Mouse (Mus musculus): Measurements from ENCODE around the gene Ldha. TPM values are rescaled to one million over a fixed set of nuclear protein-coding genes. Genes with fewer than 3 reads are reported as not detected.

Ldha gene
- polyA plus RNA-seq, 1 experiment from 2014 or later, result 2,183 TPM

GRCm38 (mm10) chr7:46834994-46835610 lies 6.2 kb upstream of the Ldha start:
- H3K36me3 ChIP-seq (ENCODE audit: control insufficient read depth, insufficient read depth), result no peaks in the 10 kb centered on the region
- no peak overlapping the region for H3K27ac ChIP-seq (ENCODE audit: low read length)
- no peaks in the 10 kb centered on the region for H3K27me3 ChIP-seq (ENCODE audit: control insufficient read depth, insufficient read depth, low read depth, low read length)
- no peak overlapping the region for H3K4me2 ChIP-seq (ENCODE audit: low read depth, low read length)
- H3K9ac ChIP-seq (ENCODE audit: low read depth, low read length), result no peak overlapping the region
- WGBS (ENCODE audit: insufficient replicate concordance), result 72% methylated on average over 13 of the region's 14 CpGs
- H3K4me1 ChIP-seq (ENCODE audit: control insufficient read depth, low read depth, low read length), result peaks cover 50% of the 10 kb centered on the region
- no peaks in the 10 kb centered on the region for H3K9me3 ChIP-seq (replicated peaks; ENCODE audit: control insufficient read depth, low read length)
- H3K4me3 ChIP-seq (ENCODE audit: low read depth, low read length), result no peak overlapping the region
- no peak for ATAC-seq (ENCODE audit: low read depth)

- Histone ChIP-seq H3K27me3 (ENCODE audit: control insufficient read depth, insufficient read depth, low read depth, low read length) (no peaks in the 10 kb centered on the region), H3K9ac (ENCODE audit: low read depth, low read length) (no peak overlapping the region), H3K4me3 (ENCODE audit: low read depth, low read length) (no peak overlapping the region), H3K36me3 (ENCODE audit: control insufficient read depth, insufficient read depth) (no peaks in the 10 kb centered on the region), H3K27ac (ENCODE audit: low read length) (no peak overlapping the region), H3K4me1 (ENCODE audit: control insufficient read depth, low read depth, low read length) (peaks cover 46% of the 10 kb centered on the region), H3K4me2 (ENCODE audit: low read depth, low read length) (no peak overlapping the region), H3K9me3 (replicated peaks; ENCODE audit: control insufficient read depth, low read length) (no peaks in the 10 kb centered on the region)
- no peak for ATAC-seq (ENCODE audit: low read depth)
- WGBS (ENCODE audit: insufficient replicate concordance), result 56% methylated on average over 5 of the region's 5 CpGs
These were observed 4.9 kb upstream of the Ldha start for GRCm38 (mm10) chr7:46836357-46836756.

DNA sequence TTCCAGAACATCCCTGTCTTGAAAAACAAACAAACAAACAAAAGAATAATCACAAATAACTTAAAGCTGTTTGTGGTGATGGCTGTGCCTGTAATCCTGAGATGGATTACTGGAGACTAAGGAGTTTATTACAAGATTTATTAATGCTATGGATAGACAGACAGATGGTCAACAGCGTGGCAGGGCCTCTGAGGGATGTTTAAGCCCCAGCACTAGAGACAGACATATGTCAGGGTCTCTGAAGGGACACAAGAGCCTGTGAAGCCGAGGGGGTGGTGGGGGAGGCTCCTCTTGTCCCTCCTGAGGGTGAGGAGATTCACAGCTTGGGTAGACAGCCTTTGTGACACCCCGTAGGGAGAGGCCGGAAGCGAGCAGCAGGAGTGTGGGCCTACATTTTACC lies 4.2 kb upstream of the Ldha start:
- H3K4me1 ChIP-seq (ENCODE audit: control insufficient read depth, low read depth, low read length), result peaks cover 40% of the 10 kb centered on the region
- no peak overlapping the region; the same call in 1 of the 2 replicates for H3K9ac ChIP-seq (ENCODE audit: low read depth, low read length)
- H3K4me2 ChIP-seq (ENCODE audit: low read depth, low read length), result no peak overlapping the region
- H3K9me3 ChIP-seq (replicated peaks; ENCODE audit: control insufficient read depth, low read length), result no peaks in the 10 kb centered on the region
- WGBS (ENCODE audit: insufficient replicate concordance), result 70% methylated on average over 5 of the region's 5 CpGs
- ATAC-seq (ENCODE audit: low read depth), result no peak
- no peak overlapping the region for H3K4me3 ChIP-seq (ENCODE audit: low read depth, low read length)
- H3K36me3 ChIP-seq (ENCODE audit: control insufficient read depth, insufficient read depth), result no peaks in the 10 kb centered on the region
- H3K27me3 ChIP-seq (ENCODE audit: control insufficient read depth, insufficient read depth, low read depth, low read length), result no peaks in the 10 kb centered on the region
- no peak overlapping the region for H3K27ac ChIP-seq (ENCODE audit: low read length)

DNA sequence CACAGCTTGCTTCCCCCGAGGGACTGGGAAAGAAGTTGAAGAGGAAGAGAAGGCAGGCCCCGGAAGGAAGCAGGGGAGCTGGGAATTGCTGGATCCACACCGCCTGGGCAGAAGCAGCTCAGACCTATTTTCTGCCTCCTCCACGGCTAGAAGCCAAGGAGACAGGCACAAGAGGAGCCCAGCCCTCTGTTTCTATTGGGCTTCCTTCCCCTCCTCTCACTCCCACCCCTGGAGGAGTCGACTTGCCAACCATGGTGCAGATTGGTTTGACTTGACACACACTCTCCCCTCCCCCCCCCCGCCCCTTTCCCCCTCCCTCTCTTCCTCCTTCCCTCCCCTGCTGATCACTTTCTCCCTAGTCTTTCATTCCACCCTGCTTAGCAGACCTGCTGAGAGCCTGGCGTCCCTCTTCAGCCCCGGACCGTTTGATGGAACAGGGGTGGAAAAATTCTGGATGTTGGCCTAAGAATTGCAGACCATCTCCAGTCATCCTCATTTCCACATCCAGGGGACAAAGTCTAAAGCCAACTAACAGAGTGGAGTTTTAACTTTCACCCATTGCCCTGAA lies 3.1 kb upstream of the Ldha start:
- H3K9me3 ChIP-seq (replicated peaks; ENCODE audit: control insufficient read depth, low read length), result no peaks in the 10 kb centered on the region
- peak overlapping the region; percentile 33 for H3K4me2 ChIP-seq (ENCODE audit: low read depth, low read length)
- H3K4me3 ChIP-seq (ENCODE audit: low read depth, low read length), result peak overlapping the region; percentile 15
- 7% methylated on average over 9 of the region's 9 CpGs for whole genome bisulfite sequencing (ENCODE audit: insufficient replicate concordance)
- peak; percentile 37; the same call in 1 of the 2 replicates for ATAC-seq (ENCODE audit: low read depth)
- 0 out of 2 replicates have a peak overlapping the region, but pooled peaks have one; percentile 41 for H3K9ac ChIP-seq (ENCODE audit: low read depth, low read length)
- H3K27ac ChIP-seq (ENCODE audit: low read length), result peak overlapping the region; percentile 84
- no peaks in the 10 kb centered on the region for H3K36me3 ChIP-seq (ENCODE audit: control insufficient read depth, insufficient read depth)
- H3K27me3 ChIP-seq (ENCODE audit: control insufficient read depth, insufficient read depth, low read depth, low read length), result no peaks in the 10 kb centered on the region
- peaks cover 31% of the 10 kb centered on the region for H3K4me1 ChIP-seq (ENCODE audit: control insufficient read depth, low read depth, low read length)

DNA sequence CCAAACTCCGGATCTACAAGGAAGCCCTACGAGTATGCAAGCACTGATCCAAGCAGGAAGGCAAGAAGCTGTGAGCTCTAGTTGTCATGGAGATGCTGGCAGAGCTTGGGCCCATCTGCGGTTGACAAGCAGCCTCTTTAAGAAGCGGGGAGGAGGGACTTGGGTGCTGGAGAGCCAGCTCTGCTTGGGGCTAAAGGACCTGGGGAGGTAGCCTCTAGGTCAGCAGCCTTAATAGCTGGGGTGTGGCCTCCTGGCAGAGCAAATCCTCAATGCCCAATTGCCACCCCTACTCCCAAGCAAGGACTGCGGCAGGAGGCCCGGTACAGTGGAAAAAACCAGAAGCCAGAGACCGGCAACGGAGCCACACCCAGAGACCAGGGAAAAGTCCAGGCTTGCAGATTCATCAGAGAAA lies 2.4 kb upstream of the Ldha start:
- no peak overlapping the region for H3K4me3 ChIP-seq (ENCODE audit: low read depth, low read length)
- peak overlapping the region; percentile 84 for H3K27ac ChIP-seq (ENCODE audit: low read length)
- WGBS (ENCODE audit: insufficient replicate concordance), result 7% methylated on average over 8 of the region's 8 CpGs
- no peaks in the 10 kb centered on the region for H3K27me3 ChIP-seq (ENCODE audit: control insufficient read depth, insufficient read depth, low read depth, low read length)
- peak overlapping the region; percentile 25; the same call in 1 of the 2 replicates for H3K9ac ChIP-seq (ENCODE audit: low read depth, low read length)
- no peaks in the 10 kb centered on the region for H3K9me3 ChIP-seq (replicated peaks; ENCODE audit: control insufficient read depth, low read length)
- ATAC-seq (ENCODE audit: low read depth), result 0 out of 2 replicates have a peak, but pooled peaks have one; percentile 4
- no peaks in the 10 kb centered on the region for H3K36me3 ChIP-seq (ENCODE audit: control insufficient read depth, insufficient read depth)
- H3K4me1 ChIP-seq (ENCODE audit: control insufficient read depth, low read depth, low read length), result peaks cover 26% of the 10 kb centered on the region
- no peak overlapping the region for H3K4me2 ChIP-seq (ENCODE audit: low read depth, low read length)

DNA sequence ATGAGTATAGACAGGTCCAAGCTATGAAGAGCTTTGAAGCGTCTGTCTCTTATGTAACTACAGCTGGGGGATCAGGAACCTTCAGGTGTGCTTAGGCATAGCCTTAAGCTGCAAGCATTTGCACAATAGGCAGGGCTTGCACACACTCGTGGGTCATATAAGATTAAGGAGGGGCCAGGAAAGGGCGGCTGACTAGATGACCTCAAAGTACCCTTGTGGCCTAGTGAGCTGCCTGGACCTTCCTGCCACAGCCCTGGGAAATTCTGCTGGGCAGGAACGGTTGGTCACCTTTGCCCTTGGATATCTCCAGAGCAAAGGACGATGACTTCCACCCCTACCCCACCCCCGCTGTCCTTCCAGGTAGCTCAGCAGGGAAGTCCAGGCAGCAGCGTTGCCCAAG lies 1.8 kb upstream of the Ldha start:
- Histone ChIP-seq H3K4me2 (ENCODE audit: low read depth, low read length) (no peak overlapping the region), H3K4me3 (ENCODE audit: low read depth, low read length) (no peak overlapping the region), H3K36me3 (ENCODE audit: control insufficient read depth, insufficient read depth) (no peaks in the 10 kb centered on the region), H3K27me3 (ENCODE audit: control insufficient read depth, insufficient read depth, low read depth, low read length) (no peaks in the 10 kb centered on the region), H3K4me1 (ENCODE audit: control insufficient read depth, low read depth, low read length) (peaks cover 23% of the 10 kb centered on the region), H3K9ac (ENCODE audit: low read depth, low read length) (peak overlapping the region; percentile 25; the same call in 1 of the 2 replicates), H3K9me3 (replicated peaks; ENCODE audit: control insufficient read depth, low read length) (no peaks in the 10 kb centered on the region), H3K27ac (ENCODE audit: low read length) (peak overlapping the region; percentile 84)
- 29% methylated on average over 7 of the region's 7 CpGs for WGBS (ENCODE audit: insufficient replicate concordance)
- peak; percentile 36; the same call in 1 of the 2 replicates for ATAC-seq (ENCODE audit: low read depth)

GRCm38 (mm10) chr7:46839861-46840260 lies 1.4 kb upstream of the Ldha start:
- no peak for ATAC-seq (ENCODE audit: low read depth)
- peak overlapping the region; percentile 84 for H3K27ac ChIP-seq (ENCODE audit: low read length)
- H3K4me1 ChIP-seq (ENCODE audit: control insufficient read depth, low read depth, low read length), result peaks cover 27% of the 10 kb centered on the region
- WGBS (ENCODE audit: insufficient replicate concordance), result 43% methylated on average over 5 of the region's 5 CpGs
- H3K4me2 ChIP-seq (ENCODE audit: low read depth, low read length), result no peak overlapping the region
- H3K36me3 ChIP-seq (ENCODE audit: control insufficient read depth, insufficient read depth), result no peaks in the 10 kb centered on the region
- no peaks in the 10 kb centered on the region for H3K9me3 ChIP-seq (replicated peaks; ENCODE audit: control insufficient read depth, low read length)
- H3K4me3 ChIP-seq (ENCODE audit: low read depth, low read length), result no peak overlapping the region
- H3K9ac ChIP-seq (ENCODE audit: low read depth, low read length), result no peak overlapping the region
- H3K27me3 ChIP-seq (ENCODE audit: control insufficient read depth, insufficient read depth, low read depth, low read length), result no peaks in the 10 kb centered on the region

GRCm38 (mm10) chr7:46840326-46840725 lies 949 bp upstream of the Ldha start:
- H3K9ac ChIP-seq (ENCODE audit: low read depth, low read length), result no peak overlapping the region
- peak overlapping the region; percentile 84; the same call in 1 of the 2 replicates for H3K27ac ChIP-seq (ENCODE audit: low read length)
- ATAC-seq (ENCODE audit: low read depth), result no peak
- no peak overlapping the region for H3K4me3 ChIP-seq (ENCODE audit: low read depth, low read length)
- no peaks in the 10 kb centered on the region for H3K27me3 ChIP-seq (ENCODE audit: control insufficient read depth, insufficient read depth, low read depth, low read length)
- peaks cover 31% of the 10 kb centered on the region for H3K4me1 ChIP-seq (ENCODE audit: control insufficient read depth, low read depth, low read length)
- no peaks in the 10 kb centered on the region for H3K9me3 ChIP-seq (replicated peaks; ENCODE audit: control insufficient read depth, low read length)
- H3K4me2 ChIP-seq (ENCODE audit: low read depth, low read length), result no peak overlapping the region
- WGBS (ENCODE audit: insufficient replicate concordance), result 50% methylated on average over 4 of the region's 4 CpGs
- H3K36me3 ChIP-seq (ENCODE audit: control insufficient read depth, insufficient read depth), result no peaks in the 10 kb centered on the region

GRCm38 (mm10) chr7:46842278-46842677 lies 1.0 kb downstream of the Ldha start:
- no peaks in the 10 kb centered on the region for H3K27me3 ChIP-seq (ENCODE audit: control insufficient read depth, insufficient read depth, low read depth, low read length)
- 44% methylated on average over 5 of the region's 5 CpGs for WGBS (ENCODE audit: insufficient replicate concordance)
- no peaks in the 10 kb centered on the region for H3K9me3 ChIP-seq (replicated peaks; ENCODE audit: control insufficient read depth, low read length)
- H3K4me1 ChIP-seq (ENCODE audit: control insufficient read depth, low read depth, low read length), result peaks cover 36% of the 10 kb centered on the region
- no peak overlapping the region for H3K4me2 ChIP-seq (ENCODE audit: low read depth, low read length)
- ATAC-seq (ENCODE audit: low read depth), result no peak
- no peak overlapping the region for H3K4me3 ChIP-seq (ENCODE audit: low read depth, low read length)
- no peak overlapping the region for H3K27ac ChIP-seq (ENCODE audit: low read length)
- no peak overlapping the region for H3K9ac ChIP-seq (ENCODE audit: low read depth, low read length)
- no peaks in the 10 kb centered on the region for H3K36me3 ChIP-seq (ENCODE audit: control insufficient read depth, insufficient read depth)

All from liver, embryonic 16.5 days (tissue).